Mouse (Mus musculus): ENCODE measurements around the gene Atp2a3.

Gene Atp2a3

GRCm38 (mm10) chr11:72955339-72955974 lies 5.5 kb upstream of the Atp2a3 start:
- DNase-seq, result no peak

DNA sequence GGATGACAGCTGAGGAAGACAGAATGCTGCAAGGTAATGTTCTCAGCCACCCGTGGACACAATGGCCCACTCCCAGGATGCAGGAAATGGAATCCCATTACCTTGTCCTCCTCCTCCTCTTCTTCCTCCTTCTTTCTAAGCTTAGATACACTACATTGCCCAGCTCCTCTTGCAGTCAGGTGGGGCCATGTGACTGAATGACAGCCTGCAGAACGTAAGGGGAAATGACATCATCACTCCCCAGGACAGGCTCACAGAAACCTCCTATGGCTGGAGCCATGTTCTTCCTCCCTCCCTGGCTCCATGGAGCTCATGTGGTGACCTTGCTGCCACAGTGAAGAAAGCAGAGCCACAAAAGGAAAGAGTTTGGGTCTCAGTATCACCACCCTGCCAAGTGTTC lies 3.7 kb upstream of the Atp2a3 start:
- DNase-seq, result no peak

GRCm38 (mm10) chr11:72959924-72960679 lies 867 bp upstream of the Atp2a3 start:
- DNase-seq, result no peak

GRCm38 (mm10) chr11:72960723-72961071 lies 272 bp upstream of the Atp2a3 start:
- peak in 1 of 2 experiments; percentile 18 for DNase-seq

DNA sequence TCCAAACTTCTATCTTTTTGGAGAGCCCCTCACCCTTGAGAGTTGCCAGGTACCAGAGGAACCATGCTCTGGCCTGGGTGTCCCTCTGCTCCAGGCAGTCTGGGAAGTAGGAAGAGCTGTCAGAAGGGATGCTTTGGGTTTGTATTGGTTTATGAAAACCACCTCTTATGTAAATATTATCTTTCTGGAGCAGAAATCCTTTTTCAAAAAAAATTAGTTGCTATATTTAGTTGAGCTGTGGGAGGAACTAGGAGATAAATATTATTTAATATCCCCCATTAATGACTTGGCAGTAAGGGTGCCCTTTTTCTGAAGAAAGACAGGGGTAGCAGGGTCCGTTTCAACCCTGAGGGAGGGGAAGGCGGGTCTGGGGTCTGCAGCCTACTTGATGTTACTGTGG lies 1.4 kb downstream of the Atp2a3 start:
- DNase-seq, result no peak

GRCm38 (mm10) chr11:72963058-72963788 lies 2.3 kb downstream of the Atp2a3 start:
- peak in 1 of 2 experiments; percentile 30 for DNase-seq

GRCm38 (mm10) chr11:72963789-72964294 lies 2.9 kb downstream of the Atp2a3 start:
- no peak for DNase-seq

- DNase-seq, result no peak
Observed at GRCm38 (mm10) chr11:72974995-72975503, 14.1 kb downstream of the Atp2a3 start.

DNA sequence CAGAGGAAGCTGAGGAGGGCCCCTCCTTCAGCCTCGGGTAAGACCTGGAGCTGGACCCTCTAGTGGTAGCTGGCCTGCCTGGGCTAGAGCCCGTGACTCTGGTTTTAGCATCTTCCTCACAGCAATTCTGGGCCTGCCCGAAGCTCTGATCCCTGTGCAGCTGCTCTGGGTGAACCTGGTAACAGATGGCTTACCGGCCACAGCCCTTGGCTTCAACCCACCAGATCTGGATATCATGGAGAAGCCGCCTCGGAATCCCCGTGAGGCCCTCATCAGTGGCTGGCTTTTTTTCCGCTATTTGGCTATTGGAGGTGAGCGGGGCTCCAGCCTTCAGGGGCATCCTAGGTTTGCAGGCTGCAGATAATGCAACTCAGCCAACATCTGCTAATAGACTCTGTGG lies 21.5 kb downstream of the Atp2a3 start:
- DNase-seq, result no peak

DNA sequence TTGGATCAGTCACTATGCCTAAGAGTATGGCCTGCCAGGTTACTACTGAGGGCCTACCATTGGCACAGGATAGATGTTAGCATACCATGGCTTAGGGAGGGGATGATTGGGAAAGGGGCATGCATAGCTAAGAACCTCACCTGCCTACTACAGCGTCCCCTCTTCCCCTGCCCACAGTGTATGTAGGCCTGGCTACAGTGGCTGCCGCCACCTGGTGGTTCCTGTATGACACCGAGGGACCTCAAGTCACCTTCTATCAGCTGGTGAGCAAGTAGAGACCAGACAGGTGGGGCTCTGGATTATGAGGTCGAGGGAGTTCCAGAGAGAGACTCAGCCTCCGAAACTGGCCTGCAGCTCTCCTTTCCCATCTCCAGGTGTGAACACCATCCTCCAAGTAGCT lies 22.3 kb downstream of the Atp2a3 start:
- peak; percentile 40 to 58 for DNase-seq

- no peak for DNase-seq
Observed at GRCm38 (mm10) chr11:72986745-72987144, 25.8 kb downstream of the Atp2a3 start.

- no peak for DNase-seq
Observed at GRCm38 (mm10) chr11:72987234-72987633, 26.3 kb downstream of the Atp2a3 start.

DNA sequence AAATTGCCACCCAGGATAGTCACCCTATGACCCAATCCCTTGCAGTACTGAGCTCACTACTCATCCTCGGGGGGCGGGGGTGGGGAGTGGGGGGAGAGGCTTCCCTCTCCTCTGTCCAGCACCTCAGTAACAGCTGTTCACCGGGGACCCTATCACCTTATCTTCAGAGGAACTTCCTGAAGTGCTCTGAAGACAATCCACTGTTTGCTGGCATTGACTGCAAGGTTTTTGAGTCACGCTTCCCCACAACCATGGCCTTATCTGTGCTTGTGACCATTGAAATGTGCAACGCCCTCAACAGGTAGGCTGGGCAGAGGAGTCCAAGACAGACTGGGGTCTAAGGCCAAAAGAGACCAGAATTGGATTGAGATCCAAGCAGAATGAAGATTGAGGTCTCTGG lies 26.8 kb downstream of the Atp2a3 start:
- DNase-seq, result no peak

DNA sequence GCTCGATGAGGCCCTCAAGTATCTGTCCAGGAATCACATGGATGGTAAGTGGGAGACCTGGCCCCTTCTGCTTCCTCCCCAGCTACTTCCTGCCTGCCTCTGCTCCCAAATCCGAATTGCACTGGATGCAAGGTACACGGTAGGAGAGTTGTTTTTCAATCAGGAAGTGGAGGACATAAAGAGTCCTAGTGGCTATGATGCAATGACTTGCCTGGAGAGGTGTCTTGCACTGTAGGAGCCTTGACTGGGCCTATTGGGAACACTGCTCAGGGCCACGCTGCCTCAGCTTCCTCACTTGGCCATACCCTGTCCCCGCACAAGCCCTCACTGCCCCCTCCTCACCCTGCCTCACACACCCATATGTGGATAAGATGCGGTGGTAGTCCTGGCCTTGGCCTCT lies 28.1 kb downstream of the Atp2a3 start:
- DNase-seq, result no peak

DNA sequence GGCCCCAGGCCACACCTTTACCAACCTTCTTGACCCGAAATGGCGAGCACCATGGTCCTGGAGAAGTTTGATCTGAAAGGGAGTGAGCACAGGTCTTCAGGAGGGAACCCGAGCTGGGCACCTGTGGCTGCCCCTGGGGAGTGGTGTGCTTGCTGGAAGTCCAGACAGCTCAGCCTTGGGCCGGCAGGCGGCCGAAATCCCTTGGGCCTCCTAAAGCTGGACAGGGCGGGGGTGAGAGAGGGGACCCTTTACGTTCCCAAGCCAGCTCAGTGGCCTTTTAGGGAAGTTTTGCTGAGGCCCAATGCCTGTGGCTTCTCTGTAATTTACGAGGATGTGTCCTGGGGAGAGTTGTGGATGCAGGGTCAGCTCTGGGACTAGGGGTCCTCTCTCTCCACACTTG lies 29.7 kb downstream of the Atp2a3 start:
- peak; percentile 33 to 58 for DNase-seq

- DNase-seq, result peak; percentile 61 to 74
Observed at GRCm38 (mm10) chr11:72991961-72992360, 31.0 kb downstream of the Atp2a3 start.

- no peak for DNase-seq
Observed at GRCm38 (mm10) chr11:72996346-72996745, 35.4 kb downstream of the Atp2a3 start.

DNA sequence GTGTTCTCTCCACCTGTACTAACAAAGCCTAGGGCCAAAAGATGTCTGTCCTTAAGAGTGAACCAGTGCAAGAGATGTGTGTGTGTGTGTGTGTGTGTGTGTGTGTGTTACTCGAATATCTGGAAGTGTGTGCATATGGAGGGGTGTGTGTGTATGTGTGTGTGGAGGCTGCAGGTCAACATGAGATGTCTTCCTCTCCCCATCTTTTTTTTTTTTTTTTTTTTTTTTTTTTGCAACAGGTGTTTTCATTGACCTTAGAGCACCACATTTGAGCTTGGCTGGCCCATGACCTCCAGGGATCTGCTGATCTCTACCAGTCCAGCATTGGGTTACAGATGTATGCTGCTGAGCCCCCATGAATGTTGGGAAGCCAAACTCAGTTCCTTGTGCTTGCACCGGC lies 35.8 kb downstream of the Atp2a3 start:
- no peak for DNase-seq

DNA sequence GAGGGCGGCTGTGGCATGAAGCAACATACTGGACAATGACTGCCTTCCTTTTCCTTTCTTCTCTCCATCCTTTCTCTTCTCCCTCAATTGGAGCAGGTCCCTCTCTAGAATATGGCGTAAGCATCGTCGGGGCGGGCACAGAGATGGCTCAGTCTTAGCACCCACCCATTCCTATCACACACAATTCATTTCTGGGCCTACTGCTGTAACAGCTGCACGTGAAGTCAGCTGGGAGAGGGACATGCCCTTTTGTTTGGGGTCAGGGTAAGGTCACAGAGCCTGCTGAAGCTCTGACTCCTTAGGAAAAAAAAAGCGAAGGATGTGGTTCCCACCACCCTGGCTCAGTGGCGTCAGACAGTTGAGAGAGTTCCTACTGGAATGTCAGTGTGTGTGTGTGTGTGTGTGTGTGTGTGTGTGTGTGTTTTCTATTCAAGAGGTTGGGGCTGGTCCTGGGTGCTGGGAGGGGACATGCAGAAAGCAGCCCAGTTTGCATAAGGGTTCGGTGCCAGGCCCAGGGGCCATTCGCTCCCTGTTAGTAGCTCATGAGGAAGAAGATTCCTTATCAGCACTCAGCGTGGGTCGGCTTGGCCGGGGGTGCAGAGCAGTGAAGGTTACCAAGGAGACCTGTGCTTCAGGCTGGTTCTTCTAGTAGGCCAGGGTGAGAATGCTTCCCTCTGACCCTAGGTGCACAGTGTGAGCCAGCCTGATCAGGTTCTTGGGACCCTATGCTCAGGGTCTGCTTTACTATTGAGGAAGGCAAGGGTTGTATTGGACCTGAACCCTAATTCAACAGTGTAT lies 36.8 kb downstream of the Atp2a3 start:
- DNase-seq, result no peak

- DNase-seq, result peak; percentile 40 to 63
Observed at GRCm38 (mm10) chr11:72998771-72999170, 37.8 kb downstream of the Atp2a3 start, which contains the start of gene P2rx1. TSS of gene P2rx1 (plus strand) at chr11:72999103.

DNA sequence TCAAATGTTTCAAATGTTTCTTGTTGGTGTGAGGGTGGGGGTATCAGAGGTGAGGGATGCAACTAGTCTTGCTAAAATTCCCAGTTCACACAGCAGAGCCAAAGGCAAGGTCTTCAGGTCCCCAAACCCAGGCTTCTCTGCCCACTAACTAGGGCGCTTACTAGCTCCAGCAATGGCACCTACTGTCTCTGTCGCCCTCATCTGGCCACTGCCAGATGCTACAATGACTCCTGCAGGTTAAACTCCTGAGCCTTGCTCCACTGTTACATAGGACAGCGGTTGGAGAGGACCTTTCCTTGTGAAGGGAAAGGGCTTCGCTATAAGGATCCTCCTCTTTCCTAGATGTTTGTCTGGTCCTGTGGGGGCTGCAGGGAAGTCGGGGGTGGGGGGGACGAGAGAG lies 40.1 kb downstream of the Atp2a3 start:
- DNase-seq, result peak; percentile 84 to 88

GRCm38 (mm10) chr11:73006377-73006776 lies 45.4 kb downstream of the Atp2a3 start:
- peak; percentile 59 to 75 for DNase-seq

- no peak for DNase-seq
Observed at GRCm38 (mm10) chr11:73007113-73007512, 46.1 kb downstream of the Atp2a3 start.

Measured in kidney, postnatal 4 days (tissue).